Mouse (Mus musculus) kidney, adult 8-10 months (tissue): ENCODE data around the gene Ythdf2.
A peak's percentile ranks its signal among the peaks of the same experiment; 100 is the strongest.

ENCODE experiments used
- DNase-seq, 2 experiments: peaks; one replicate each; pipeline ENCODE4 v3.0.0; 2022

The Ythdf2 gene

DNA sequence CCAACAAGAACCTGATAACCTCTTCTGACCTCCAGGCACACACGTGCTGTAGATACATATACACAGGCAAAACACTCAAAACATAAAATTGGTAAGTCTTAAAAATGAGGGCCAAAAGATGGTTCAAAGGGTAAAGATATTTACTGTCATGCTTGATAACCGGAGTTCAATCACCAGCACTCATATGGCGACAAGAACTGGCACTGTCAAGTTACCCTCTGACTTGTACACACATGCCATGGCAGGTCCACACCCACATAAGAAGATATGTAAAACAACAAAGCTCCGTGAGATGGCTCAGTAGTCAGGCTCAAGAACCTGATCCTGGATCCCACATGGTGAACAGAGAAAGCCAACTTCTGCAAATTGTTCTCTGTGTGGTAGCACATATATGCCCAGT is 4.8 kb downstream of the Ythdf2 start:
- DNase-seq = no peak

- DNase-seq = no peak
Observed at GRCm38 (mm10) chr4:132198771-132199170, 13.3 kb downstream of the Ythdf2 start.

- DNase-seq = peak; percentile 71 to 73
Observed at GRCm38 (mm10) chr4:132198285-132198712, 13.8 kb downstream of the Ythdf2 start.

DNA sequence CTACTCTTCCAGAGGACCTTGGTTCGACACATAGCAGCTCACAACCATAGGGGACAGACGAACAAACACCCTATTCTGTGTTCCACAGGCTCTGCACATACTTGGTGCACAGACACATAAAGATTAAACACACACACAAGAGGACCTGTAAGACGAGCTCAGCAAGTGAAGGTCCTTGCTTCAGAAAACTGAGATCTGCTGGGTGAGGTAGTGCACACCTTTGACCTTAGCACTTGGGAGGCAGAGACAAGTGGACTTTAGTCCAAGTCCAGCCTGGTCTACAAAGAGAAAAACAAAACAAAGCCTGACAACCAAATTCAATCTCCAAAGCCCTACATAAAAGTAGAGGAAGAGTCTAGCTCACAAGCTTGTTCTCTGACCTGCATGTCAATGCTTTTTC is 17.1 kb downstream of the Ythdf2 start:
- DNase-seq = peak; percentile 56 to 73

DNA sequence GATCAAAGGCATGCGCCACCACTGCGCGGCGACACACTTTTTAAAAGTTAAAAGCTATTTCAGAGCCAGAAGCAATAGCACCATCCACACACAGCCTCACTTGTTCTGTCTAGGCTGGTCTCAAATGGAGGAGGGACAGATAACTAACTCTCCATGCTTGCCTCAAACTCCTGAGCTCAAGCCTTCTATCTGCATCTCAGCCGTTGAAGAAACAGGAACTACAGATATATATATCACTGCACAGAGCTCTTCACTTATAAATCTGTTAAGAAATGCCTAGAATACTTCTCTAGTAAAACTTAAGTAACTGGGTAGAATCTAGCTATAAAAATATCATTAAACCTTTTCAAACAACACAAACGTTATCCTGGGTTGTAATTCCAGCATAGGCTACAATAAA is 17.7 kb downstream of the Ythdf2 start:
- no peak for DNase-seq

- no peak for DNase-seq
Observed at GRCm38 (mm10) chr4:132187826-132188401, 24.2 kb downstream of the Ythdf2 start.

DNA sequence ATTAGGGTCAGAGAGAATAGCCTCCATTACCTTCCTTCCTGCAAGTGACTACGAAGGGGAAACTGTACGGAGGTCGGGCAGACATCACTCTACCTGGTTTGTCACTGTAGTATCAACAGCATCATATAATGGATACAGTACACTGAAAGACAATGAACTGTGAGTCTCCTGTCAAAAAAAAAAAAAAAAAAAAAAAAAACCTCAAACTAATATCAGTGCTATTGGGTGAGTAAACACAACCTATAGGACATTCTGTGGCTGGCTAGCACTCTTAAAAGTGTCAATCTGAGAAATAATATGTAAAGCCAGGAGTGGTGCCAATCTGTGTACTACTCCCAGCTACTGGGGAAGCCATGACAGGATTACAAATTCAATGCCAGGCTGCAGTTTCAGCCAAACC is 28.9 kb downstream of the Ythdf2 start:
- DNase-seq = no peak

DNA sequence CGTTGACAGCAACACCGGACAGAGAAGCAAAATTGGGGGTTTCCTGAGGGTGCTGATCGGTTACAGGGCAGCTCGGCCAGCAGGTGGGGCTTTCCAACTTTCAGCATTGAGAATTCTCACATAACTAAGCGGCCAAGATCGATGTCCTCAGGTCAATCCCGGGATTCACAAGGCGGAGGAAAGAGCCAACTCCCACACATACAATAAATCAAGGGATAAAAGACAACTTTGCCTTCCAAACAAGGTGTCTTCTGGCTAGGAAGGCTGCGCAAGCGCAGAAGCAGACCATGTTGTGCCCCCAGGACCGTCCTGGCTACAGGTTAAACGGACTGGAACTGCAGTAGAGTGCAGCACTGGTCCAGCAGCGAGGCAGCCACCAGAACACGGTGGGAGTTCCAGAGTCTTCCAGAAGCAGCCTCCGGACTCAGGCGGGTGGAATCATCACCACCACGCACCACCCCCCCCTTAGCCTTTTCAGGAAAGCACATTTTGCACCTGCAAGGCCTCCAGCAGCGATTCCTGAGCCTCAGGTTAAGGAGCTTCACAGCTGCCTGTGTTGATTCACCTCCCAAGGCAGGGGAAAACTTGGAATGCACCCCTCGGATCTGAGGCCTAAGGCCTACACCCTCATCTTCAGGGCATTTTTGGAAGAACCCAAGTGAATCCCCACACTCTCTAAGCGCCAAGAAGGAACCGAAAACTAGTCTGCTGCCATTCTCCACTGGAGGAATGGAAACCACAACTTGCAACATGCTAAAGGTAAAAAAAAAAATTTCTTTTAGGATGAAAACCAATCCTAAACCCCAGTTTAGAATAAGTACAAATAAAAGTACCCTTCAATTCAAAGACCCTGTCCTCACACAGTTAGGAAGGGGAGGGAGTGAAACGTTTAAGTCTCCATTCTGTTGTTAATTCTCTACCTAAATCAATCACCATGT is 30.1 kb downstream of the Ythdf2 start:
- DNase-seq = peak; percentile 47 to 59

- DNase-seq = peak in 1 of 2 experiments; percentile 53
Observed at GRCm38 (mm10) chr4:132180710-132181109, 31.4 kb downstream of the Ythdf2 start.

DNA sequence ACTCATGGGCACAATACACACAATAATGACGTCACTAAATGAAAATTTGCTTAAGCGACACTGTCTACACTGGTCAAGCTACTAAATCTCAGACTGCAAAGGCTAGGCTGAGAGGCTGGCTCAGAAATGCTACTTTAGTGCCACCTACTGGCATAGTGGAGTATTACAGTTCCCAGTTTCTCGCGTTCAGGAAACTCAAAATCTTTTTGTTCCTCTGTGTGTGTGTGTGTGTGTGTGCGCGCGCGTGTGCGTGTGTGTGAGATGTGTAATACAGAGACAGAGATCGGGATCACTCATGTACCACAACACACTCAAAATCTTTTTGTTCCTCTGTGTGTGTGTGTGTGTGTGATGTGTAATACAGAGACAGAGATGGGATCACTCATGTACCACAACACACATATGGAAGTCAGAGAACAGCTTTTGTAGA is 33.5 kb downstream of the Ythdf2 start:
- DNase-seq = peak; percentile 28 to 61

DNA sequence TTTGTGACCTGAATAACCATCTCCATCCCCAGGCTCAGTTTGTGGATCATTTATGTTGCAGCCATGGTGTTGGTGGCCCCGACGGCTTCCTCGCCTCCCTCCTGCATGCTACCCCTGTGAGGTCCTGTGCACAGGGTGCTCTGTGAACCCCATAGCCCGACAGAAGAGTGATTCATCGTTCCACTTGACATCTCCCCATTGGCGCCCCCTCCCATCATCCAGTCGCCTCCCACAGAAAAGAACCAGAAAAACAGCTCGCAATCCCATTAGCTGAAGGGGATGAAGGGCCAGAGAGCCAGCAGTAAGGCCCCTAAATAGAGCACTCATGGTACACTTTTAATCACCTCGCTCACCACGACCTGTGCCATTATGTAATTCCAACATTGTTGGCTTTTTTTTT is 35.6 kb downstream of the Ythdf2 start:
- no peak for DNase-seq

GRCm38 (mm10) chr4:132170891-132171290 is 41.2 kb downstream of the Ythdf2 start:
- DNase-seq = no peak

- no peak for DNase-seq
Observed at GRCm38 (mm10) chr4:132169761-132170160, 42.3 kb downstream of the Ythdf2 start.

DNA sequence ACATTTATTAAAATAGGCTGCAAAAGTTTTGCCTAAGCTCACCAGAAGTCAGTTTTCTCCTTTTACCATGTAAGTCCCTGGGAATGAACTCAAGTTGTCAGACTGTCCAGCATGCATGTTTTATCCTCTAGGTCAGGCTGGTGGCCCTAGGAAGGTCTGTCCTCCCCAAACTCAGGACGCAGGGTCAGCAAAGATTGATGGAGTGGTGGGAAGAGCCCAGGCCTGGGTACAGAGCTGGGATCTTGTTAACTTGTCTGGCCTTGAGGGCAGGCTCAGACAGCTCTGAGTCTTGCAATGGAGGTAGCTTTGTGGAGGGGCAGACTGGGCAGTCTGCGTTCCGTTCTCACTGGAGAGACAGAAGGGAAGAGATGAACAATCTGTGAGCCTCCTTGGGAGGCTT is 42.8 kb downstream of the Ythdf2 start:
- no peak for DNase-seq

DNA sequence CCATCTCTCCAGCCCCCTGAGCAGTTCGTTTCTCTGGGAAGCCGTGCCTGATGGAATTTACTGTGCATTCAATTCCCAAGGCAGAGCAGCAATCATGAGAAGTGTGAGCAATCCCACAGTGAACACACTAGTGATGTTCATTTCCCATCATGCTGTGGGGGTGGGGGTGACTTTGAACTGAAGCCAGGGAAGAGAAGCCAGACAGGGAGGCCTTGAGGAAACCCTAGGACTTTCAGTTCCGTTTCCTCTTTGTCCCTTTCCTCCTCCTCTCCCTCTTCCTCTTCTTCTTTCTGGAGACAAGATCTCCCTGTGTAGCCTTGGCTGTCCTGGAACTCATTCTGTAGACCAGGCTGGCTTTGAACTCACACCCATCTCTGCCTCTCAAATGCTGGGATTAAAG is 44.7 kb downstream of the Ythdf2 start:
- no peak for DNase-seq

- no peak for DNase-seq
Observed at GRCm38 (mm10) chr4:132166350-132167290, 45.5 kb downstream of the Ythdf2 start.

DNA sequence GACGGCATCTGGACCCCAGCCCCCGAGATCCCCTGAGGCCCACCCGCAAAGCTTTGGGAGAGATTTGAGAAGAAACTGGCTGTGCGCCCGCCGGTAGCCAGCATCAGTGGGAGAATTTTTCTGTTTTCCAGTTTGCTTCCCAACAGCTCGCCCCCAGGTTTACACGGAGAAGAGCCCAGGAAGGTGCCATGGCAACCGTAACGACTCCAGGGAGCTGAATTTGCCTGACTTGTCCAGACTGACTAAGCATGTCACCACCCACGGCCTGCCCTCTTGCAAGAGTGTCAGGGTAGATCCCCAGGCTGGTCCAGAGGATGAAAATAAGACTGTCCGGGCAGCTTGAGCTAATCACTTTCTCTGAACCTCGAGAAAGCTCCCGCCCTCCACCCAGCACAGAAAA is 46.4 kb downstream of the Ythdf2 start:
- DNase-seq = no peak

GRCm38 (mm10) chr4:132156941-132157622 is 55.0 kb downstream of the Ythdf2 start:
- DNase-seq = no peak

DNA sequence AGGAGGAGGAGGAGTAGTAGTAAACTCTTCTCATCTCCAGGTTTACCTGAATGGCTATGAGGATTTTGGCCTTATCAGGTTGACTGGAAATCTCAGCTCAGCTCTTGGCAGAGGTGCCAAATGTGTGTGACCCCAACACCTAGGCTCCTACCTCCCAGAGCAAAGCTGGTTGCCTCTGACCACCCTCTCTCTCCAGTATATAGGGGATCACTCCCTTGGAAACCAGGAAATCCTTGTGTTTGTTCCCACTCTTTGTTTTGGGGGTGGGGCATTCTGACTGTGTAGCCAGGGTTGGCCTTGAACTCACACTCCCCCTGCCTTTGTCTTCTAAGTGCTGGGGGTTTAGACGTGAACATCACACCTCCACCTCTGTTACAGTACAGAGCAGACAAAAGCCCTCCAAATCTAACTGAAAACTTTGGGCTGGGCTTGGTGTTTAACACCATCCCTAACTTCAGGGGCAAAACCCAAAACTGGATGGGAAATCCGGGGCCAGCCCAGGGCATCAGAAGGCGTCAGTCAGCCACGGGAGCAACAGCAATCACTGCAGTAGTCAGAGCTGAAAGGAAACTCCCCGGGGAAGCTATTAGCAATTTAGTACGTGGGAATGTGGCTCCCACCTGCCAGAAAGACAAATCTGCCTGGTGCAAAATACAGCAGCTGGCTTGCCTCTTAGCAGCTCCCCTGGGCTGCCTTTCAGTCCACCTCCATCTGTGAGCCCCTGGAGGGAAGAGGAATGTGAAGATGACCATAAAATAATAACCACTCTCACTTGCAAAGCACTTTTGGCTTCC is 57.0 kb downstream of the Ythdf2 start:
- no peak for DNase-seq

DNA sequence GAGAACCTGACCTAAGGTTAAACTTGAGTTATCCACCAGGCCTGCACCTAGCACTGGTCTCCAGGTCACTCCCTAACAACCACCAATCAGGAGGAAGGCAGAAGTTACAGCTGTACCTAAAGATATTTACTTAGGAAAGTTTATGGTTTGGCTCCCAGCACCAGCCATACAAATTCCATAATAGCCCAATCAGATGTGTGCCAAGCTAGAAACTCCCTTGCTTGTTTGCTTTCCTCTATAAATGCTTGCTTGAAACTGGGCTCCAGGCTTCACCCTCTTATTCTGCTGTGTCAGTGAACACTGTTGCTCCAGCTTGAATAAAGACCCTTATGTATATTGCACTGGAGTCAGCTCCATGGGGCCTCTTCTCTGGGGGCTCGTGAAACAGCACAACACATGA is 60.4 kb downstream of the Ythdf2 start:
- no peak for DNase-seq

- no peak for DNase-seq
Observed at GRCm38 (mm10) chr4:132146201-132146600, 65.9 kb downstream of the Ythdf2 start.

DNA sequence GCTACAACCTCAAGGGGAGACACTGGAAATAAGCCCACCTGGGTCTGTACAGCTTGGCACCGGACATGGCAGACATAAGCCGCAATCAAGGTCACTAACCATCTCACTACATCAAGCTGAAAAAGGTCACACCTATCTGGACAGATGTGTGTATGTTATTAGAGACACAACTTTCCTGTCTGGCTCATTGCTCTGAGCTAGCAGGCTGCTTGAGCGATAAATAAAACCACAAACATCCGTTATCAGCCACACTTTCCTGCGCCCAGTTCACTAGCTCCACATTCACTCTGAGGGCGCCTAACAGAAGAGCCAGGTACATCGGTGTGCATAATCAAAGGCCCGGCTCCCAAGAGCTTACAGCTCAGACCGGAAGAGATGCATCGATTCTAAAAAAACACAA is 67.0 kb downstream of the Ythdf2 start:
- no peak for DNase-seq
